Mouse (Mus musculus): ENCODE data around the gene Tmem60. TPM values are rescaled to one million over a fixed set of nuclear protein-coding genes. Genes with fewer than 3 reads are reported as not detected.

Tmem60 gene
- polyA plus RNA-seq (2014; fragmentation: Illumina TruSeq; extraction: RNeasy Lipid Tissue Mini Kit (QIAGEN cat#74804); ENCODE audit: low read depth, low replicate concordance) = 28.8 TPM

GRCm38 (mm10) chr5:20881915-20882800 is at the start of gene Tmem60, which contains the start of gene Phtf2:
TSS of gene Tmem60 (plus strand) at chr5:20882191.
TSS of gene Phtf2 (minus strand) at chr5:20882124.

Other genes with a start within 250 kb of the Tmem60 start
- gene Phtf2, start 67 bp upstream of the Tmem60 start, polyA plus RNA-seq (2014; fragmentation: Illumina TruSeq; extraction: RNeasy Lipid Tissue Mini Kit (QIAGEN cat#74804); ENCODE audit: low read depth, low replicate concordance) = 57.0 TPM
- 17.4 TPM for gene Rsbn1l, start 74.2 kb downstream of the Tmem60 start, polyA plus RNA-seq (2014; fragmentation: Illumina TruSeq; extraction: RNeasy Lipid Tissue Mini Kit (QIAGEN cat#74804); ENCODE audit: low read depth, low replicate concordance)
- gene Ptpn12, start 173.7 kb downstream of the Tmem60 start, polyA plus RNA-seq (2014; fragmentation: Illumina TruSeq; extraction: RNeasy Lipid Tissue Mini Kit (QIAGEN cat#74804); ENCODE audit: low read depth, low replicate concordance) = 31.4 TPM